Mouse (Mus musculus): ENCODE results near the gene Khdc3.

DNA sequence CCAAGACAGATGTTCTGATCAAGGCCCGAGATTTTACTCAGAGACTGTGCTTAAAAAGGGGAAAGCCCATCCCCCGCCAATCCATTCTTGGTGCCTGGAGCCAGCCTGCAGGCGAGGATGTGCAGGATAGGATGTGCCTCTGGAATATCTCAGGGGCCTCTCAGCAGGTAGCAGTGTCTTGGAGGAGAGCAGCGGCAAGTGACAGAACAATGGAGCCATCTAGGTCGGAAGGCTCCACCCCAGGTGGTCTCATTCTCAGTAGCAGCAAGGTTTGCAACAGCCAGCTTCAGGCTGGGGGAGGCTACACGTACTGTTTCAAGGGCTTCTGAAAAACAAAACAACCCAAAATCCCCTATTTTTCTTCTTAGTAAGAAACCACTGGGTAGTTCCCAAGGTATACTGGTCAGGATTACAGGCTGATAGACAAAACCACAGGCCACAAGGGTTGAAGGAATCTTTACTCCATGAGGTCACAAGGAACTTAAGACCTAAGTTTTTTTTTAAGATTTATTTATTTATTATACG, 21.8 kb upstream of the Khdc3 start:
- TF ChIP-seq CTCF (IDR thresholded peaks at IDR 0.05; ENCODE audit: control insufficient read depth, insufficient read depth, low read length) (no peak), POLR2A (IDR thresholded peaks at IDR 0.05; ENCODE audit: borderline replicate concordance, control insufficient read depth, low read depth, low read length) (no peak)

Measured in bone marrow, adult 2 months (tissue).